Mouse (Mus musculus) limb, embryonic 13.5 days (tissue): ENCODE measurements at regions not wholly inside any gene's neighbourhood (a gene's known extent, or its start where the extent isn't known, plus 50 kb on each side); places are given as distances from the start of the nearest gene placed in this dataset.
A peak's percentile ranks its signal among the peaks of the same experiment; 100 is the strongest.

ENCODE experiments used
- ATAC-seq: fragments of 200-750 bp; cut with Nextera tagmentation; 2 replicates; pipeline ENCODE4 v1.8.0; 2017; ENCODE audit warnings: low read depth, moderate number of reproducible peaks, moderate TSS enrichment; ENCODE audit not compliant: low FRiP score
- H3K27ac ChIP-seq: fragments of 300-500 bp; sonication (generic); 2 replicates; pipeline ENCODE4 v1.5.1; 2015; ENCODE audit warnings: inconsistent platforms, mild to moderate bottlenecking, moderate library complexity
- H3K27me3 ChIP-seq: fragments of 300-500 bp; sonication (generic); 2 replicates; pipeline ENCODE4 v1.6.1; 2015; ENCODE audit warnings: mild to moderate bottlenecking, inconsistent platforms
- H3K36me3 ChIP-seq: fragments of 300-500 bp; sonication (generic); 2 replicates; pipeline ENCODE4 v1.6.1; 2015; ENCODE audit warnings: inconsistent platforms, mild to moderate bottlenecking, moderate library complexity
- H3K4me1 ChIP-seq: fragments of 300-500 bp; sonication (generic); 2 replicates; pipeline ENCODE4 v1.6.1; 2015; ENCODE audit warnings: inconsistent platforms
- H3K4me2 ChIP-seq: fragments of 300-500 bp; sonication (generic); replicated peaks from 2 replicates; pipeline ENCODE4 v1.6.1; 2015; ENCODE audit warnings: inconsistent platforms, mild to moderate bottlenecking, moderate library complexity
- H3K4me3 ChIP-seq: fragments of 300-500 bp; sonication (generic); 2 replicates; pipeline ENCODE4 v1.5.1; 2015; ENCODE audit warnings: moderate library complexity, mild to moderate bottlenecking, inconsistent platforms
- H3K9ac ChIP-seq: fragments of 300-500 bp; sonication (generic); 2 replicates; pipeline ENCODE4 v1.6.1; 2015; ENCODE audit warnings: mild to moderate bottlenecking, inconsistent platforms
- H3K9me3 ChIP-seq: fragments of 300-500 bp; sonication (generic); 2 replicates; pipeline ENCODE4 v1.6.1; 2016; ENCODE audit warnings: inconsistent platforms
- WGBS: fragments of 180-500 bp; shearing (Covaris S2); methylation state at CpG from one replicate; pipeline ENCODE4 v1.1.7; 2015; 5-methylcytosine and 5-hydroxymethylcytosine counted together

DNA sequence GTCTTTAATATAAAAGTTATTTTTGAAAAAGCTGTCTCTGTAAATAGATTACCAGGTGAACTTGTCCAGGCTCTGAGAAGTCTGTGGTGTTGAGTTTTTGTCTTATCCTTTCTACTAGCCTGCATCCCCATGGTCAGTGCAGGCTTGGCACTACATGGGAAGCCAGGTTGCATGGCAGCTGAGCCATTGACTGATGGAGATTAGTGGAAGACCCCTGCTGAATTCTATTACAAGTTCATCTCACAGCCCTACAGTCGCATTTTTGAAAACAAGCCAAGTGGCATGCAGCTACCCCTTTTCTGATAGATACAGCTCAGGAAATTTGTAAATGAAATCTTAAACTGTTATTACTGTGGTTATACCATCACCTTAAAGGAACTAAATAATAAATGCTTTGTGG lies 101.2 kb upstream of the Fam184a start:
- Histone ChIP-seq H3K9ac (no peak overlapping the region), H3K36me3 (no peaks in the 10 kb centered on the region), H3K4me1 (peaks cover 4% of the 10 kb centered on the region; the same call in 1 of the 2 replicates), H3K27me3 (no peaks in the 10 kb centered on the region), H3K4me3 (no peak overlapping the region), H3K9me3 (no peaks in the 10 kb centered on the region), H3K4me2 (no peak overlapping the region), H3K27ac (no peak overlapping the region)
- WGBS = 75% methylated on average over 1 of the region's 1 CpGs
- ATAC-seq = no peak

DNA sequence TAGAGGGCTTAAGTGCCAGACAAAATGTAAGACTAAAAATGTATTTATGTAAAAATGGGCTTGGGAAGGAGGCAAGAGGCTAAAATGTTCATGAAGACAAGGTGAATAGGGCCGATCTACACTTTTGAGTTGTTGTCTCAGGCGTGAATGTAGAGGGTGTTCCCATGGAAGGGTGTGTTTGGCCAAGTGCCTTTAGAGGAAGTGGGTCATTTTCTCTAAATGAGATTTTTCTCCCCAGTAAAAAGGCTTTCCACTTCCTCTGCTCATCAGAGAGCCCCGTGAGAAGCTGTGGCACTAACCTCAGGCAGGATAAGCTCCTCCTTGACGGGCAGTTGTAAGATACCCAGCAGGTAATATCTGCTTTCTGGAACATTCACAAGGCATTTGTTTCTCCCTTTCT lies 99.6 kb upstream of the Fam184a start:
- no peak for ATAC-seq

DNA sequence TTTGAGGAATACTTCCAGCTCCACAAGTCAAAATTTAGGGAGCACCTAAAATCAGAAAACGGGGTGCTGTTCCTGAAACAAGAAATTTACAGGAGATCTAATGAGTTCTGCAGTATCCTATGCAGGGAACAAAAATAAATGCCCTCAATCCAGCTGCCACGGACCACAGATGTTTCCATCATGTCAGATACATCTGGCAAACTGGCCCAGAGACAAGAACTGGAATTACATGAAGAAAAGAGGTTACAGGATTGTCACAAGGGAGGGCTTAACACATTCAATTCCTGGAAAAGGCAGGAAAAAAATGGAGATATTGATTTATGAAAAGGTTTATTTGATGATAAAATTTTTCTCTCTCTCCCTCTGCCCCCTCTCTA lies 62.3 kb upstream of the Fam184a start:
- 44% methylated on average over 2 of the region's 2 CpGs for WGBS
- no peaks in the 10 kb centered on the region for H3K9me3 ChIP-seq
- no peaks in the 10 kb centered on the region for H3K27me3 ChIP-seq
- H3K4me3 ChIP-seq = no peak overlapping the region
- no peak overlapping the region for H3K4me2 ChIP-seq
- no peaks in the 10 kb centered on the region for H3K4me1 ChIP-seq
- ATAC-seq = 0 out of 2 replicates have a peak, but pooled peaks have one; percentile 44
- H3K36me3 ChIP-seq = no peaks in the 10 kb centered on the region
- H3K27ac ChIP-seq = no peak overlapping the region
- no peak overlapping the region for H3K9ac ChIP-seq

More for the DNA sequence above, 99.6 kb upstream of the Fam184a start:
- peaks cover 4% of the 10 kb centered on the region; the same call in 1 of the 2 replicates for H3K4me1 ChIP-seq
- no peak overlapping the region for H3K27ac ChIP-seq
- H3K9ac ChIP-seq = no peak overlapping the region
- no peaks in the 10 kb centered on the region for H3K36me3 ChIP-seq
- WGBS = 65% methylated on average over 4 of the region's 4 CpGs
- no peak overlapping the region for H3K4me2 ChIP-seq
- H3K27me3 ChIP-seq = no peaks in the 10 kb centered on the region
- H3K4me3 ChIP-seq = no peak overlapping the region
- H3K9me3 ChIP-seq = no peaks in the 10 kb centered on the region

DNA sequence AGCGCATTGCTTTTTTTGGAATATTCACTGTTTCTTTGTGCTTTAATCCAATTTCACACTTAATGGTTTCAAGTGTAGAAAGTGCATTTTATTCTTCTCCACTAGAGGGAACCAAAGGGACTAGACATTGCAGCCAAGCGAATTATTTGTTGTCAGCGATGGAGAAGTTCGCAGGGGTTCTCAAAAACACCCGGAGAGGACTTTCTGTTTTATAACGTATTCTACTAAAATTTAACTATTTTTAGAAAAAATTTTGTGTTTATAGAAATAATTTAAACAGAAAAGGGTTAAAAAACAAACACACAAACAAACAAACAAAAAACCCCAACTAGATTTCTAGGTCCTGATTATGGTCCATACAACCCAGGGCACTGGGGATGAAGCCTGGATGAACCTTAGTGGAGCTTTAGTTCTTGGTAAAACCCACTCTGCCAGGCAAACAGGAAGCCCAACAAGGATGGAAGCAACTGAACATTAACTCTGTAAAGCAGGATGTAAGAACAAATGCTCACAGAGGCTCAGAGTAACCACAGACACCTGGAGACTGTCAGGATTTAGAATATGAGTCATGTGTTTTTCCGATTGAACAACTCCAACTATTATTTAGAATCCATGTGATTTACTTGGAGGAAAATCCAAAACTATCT lies 61.8 kb upstream of the Fam184a start:
- H3K27me3 ChIP-seq = no peaks in the 10 kb centered on the region
- no peaks in the 10 kb centered on the region for H3K36me3 ChIP-seq
- H3K4me3 ChIP-seq = no peak overlapping the region
- H3K27ac ChIP-seq = no peak overlapping the region
- WGBS = 28% methylated on average over 7 of the region's 7 CpGs
- H3K9ac ChIP-seq = no peak overlapping the region
- ATAC-seq = peak; percentile 64; the same call in 1 of the 2 replicates
- no peaks in the 10 kb centered on the region for H3K4me1 ChIP-seq
- H3K9me3 ChIP-seq = no peaks in the 10 kb centered on the region
- H3K4me2 ChIP-seq = no peak overlapping the region; the same call in 1 of the 2 replicates

GRCm38 (mm10) chr10:53811904-53812596 lies 61.1 kb upstream of the Fam184a start:
- 81% methylated on average over 14 of the region's 14 CpGs for WGBS
- H3K4me3 ChIP-seq = no peak overlapping the region

GRCm38 (mm10) chr10:53806697-53807096 lies 55.8 kb upstream of the Fam184a start:
- Histone ChIP-seq H3K27me3 (no peaks in the 10 kb centered on the region), H3K9ac (no peak overlapping the region), H3K9me3 (no peaks in the 10 kb centered on the region), H3K4me3 (no peak overlapping the region), H3K4me1 (no peaks in the 10 kb centered on the region), H3K36me3 (no peaks in the 10 kb centered on the region), H3K27ac (no peak overlapping the region), H3K4me2 (no peak overlapping the region)
- 60% methylated on average over 8 of the region's 8 CpGs for WGBS
- no peak for ATAC-seq

More at GRCm38 (mm10) chr10:53811904-53812596, 61.1 kb upstream of the Fam184a start:
- Histone ChIP-seq H3K4me1 (no peaks in the 10 kb centered on the region), H3K9me3 (no peaks in the 10 kb centered on the region), H3K36me3 (no peaks in the 10 kb centered on the region), H3K4me2 (no peak overlapping the region), H3K9ac (no peak overlapping the region), H3K27me3 (no peaks in the 10 kb centered on the region), H3K27ac (no peak overlapping the region)
- ATAC-seq = no peak

- H3K27ac ChIP-seq = no peak overlapping the region
- 28% methylated on average over 7 of the region's 7 CpGs for WGBS
- H3K4me3 ChIP-seq = no peak overlapping the region
- no peaks in the 10 kb centered on the region for H3K36me3 ChIP-seq
- no peak for ATAC-seq
- H3K9ac ChIP-seq = no peak overlapping the region
- no peak overlapping the region for H3K4me2 ChIP-seq
- H3K4me1 ChIP-seq = no peaks in the 10 kb centered on the region
- no peaks in the 10 kb centered on the region for H3K27me3 ChIP-seq
- H3K9me3 ChIP-seq = no peaks in the 10 kb centered on the region
Observed at GRCm38 (mm10) chr10:53801048-53801641, 50.2 kb upstream of the Fam184a start.
